Mouse (Mus musculus) heart, postnatal 0 days (tissue): ENCODE measurements around the gene Axin1.

Experiments
- CTCF ChIP-seq: IDR thresholded peaks from 2 replicates; pipeline ENCODE4 v1.5.1; 2016; ENCODE audit warnings: antibody characterized with exemption, control low read depth, low read depth
- EP300 ChIP-seq: IDR thresholded peaks from 2 replicates; pipeline ENCODE4 v1.6.1; 2016; ENCODE audit warnings: antibody characterized with exemption, low read depth

- TF ChIP-seq CTCF (no peak), EP300 (no peak)
Observed at GRCm38 (mm10) chr17:26094531-26095110, 43.9 kb upstream of the Axin1 start.
